Mouse (Mus musculus) testis, adult 2 months (tissue): ENCODE measurements around the gene Agap1. TPM values are rescaled to one million over a fixed set of nuclear protein-coding genes. Genes with fewer than 3 reads are reported as not detected.

Source experiments
- H3K27ac ChIP-seq: fragments of 200-500 bp; 2 replicates; pipeline ENCODE4 v1.5.1; 2012; ENCODE audit warnings: low read depth, low read length; ENCODE audit not compliant: control insufficient read depth, insufficient read depth
- H3K27me3 ChIP-seq: fragments of 200-500 bp; 2 replicates; pipeline ENCODE4 v1.6.1; 2012; ENCODE audit warnings: mild to moderate bottlenecking, low read length, moderate library complexity; ENCODE audit not compliant: control insufficient read depth, insufficient read depth
- H3K36me3 ChIP-seq: fragments of 200-500 bp; 2 replicates; pipeline ENCODE4 v1.6.1; 2012; ENCODE audit warnings: mild to moderate bottlenecking, low read length; ENCODE audit not compliant: control insufficient read depth, insufficient read depth
- H3K4me1 ChIP-seq: fragments of 200-500 bp; 2 replicates; pipeline ENCODE4 v1.6.1; 2012; ENCODE audit warnings: low read length; ENCODE audit not compliant: control insufficient read depth, insufficient read depth
- H3K4me3 ChIP-seq: fragments of 200-500 bp; 2 replicates; pipeline ENCODE4 v1.5.1; 2012; ENCODE audit warnings: low read depth, mild to moderate bottlenecking, low read length, moderate library complexity, mixed read lengths; ENCODE audit not compliant: control insufficient read depth
- CTCF ChIP-seq: fragments of 200-500 bp; IDR thresholded peaks from 2 replicates; pipeline ENCODE4 v1.5.1; 2012; ENCODE audit warnings: low read depth, mild to moderate bottlenecking, inconsistent platforms, low read length, moderate library complexity; ENCODE audit not compliant: control insufficient read depth, insufficient read depth, insufficient replicate concordance
- POLR2A ChIP-seq: fragments of 200-500 bp; IDR thresholded peaks from 2 replicates; pipeline ENCODE4 v1.6.1; 2012; ENCODE audit warnings: low read depth, mild to moderate bottlenecking, inconsistent platforms, low read length, moderate library complexity; ENCODE audit not compliant: control insufficient read depth
- polyA plus RNA-seq: library from polyadenylated mRNA; depleted of rRNA; stranded (reverse); fragments of >200 nt; gene quantifications from 2 replicates; pipeline ENCODE4 v1.2.3, GENCODE M21; 2012

The Agap1 gene
- polyA plus RNA-seq, 1 experiment, result 16.5 TPM

DNA sequence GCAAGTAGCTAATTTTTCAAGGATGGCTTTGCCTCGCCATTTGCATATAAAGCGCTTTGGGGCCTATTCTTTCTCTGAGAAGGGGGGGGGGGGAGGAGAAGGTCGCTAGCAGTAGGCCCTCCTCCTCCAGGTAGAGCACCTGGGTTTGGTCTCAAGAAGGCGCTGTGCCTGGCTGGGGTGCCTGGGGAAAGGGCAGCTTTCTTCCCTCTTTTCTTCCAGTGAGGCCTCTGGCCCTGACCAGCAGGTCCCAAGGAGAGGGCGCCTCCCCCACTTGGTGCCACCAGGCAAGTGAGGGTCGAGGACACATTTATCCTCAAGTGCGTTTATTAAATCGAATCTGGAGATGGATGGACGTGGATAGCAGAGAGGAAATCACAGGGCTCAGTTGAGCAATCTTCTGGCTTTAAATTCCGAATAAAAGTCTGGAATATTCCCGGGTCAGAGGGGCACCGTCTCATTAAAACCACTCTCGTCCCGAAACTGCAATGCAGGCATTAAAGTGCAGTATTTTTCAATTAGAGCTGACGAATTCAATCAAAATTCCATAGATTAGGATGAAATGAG lies 486.4 kb downstream of the Agap1 start:
- Histone ChIP-seq H3K27me3 (no peaks in the 10 kb centered on the region), H3K4me1 (no peaks in the 10 kb centered on the region; the same call in none of the 2 replicates), H3K4me3 (no peak overlapping the region), H3K36me3 (no peaks in the 10 kb centered on the region), H3K27ac (no peak overlapping the region)
- no peak for TF ChIP-seq POLR2A
- TF ChIP-seq CTCF, result no peak

DNA sequence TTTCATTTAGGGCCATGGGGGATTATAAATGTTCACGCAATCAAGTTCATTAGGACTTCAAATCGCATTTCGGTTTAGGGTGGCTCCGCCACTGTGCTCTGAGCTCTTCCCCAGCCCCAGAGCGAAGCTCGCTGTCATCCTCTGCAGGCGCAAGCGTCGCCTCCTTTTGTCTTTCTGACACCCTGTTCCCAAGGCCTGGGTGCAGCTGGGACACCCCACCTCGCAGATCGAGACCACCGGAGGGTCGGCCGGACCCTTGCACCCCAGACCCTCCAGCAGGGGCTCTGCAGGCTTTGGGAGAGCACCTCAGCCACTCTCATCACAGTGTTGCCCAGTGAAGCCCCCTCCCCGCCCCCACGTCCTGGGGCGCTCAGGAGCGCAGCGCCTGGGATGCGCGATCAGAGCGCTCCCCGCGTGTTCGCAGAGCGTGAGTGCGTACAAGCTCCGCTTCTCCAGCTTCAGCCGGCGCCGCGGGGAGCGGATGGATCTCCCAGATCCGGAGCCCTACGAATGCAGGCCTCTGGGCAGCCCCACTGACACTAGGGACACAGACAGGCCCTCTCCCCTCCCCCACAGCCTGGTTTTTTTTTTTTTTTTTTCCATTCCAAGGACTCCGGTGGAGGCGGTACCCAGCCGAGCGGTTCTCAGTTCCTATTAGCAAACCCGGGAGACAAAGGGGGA lies 487.2 kb downstream of the Agap1 start:
- Histone ChIP-seq H3K27ac (no peak overlapping the region), H3K36me3 (no peaks in the 10 kb centered on the region), H3K4me1 (no peaks in the 10 kb centered on the region; the same call in none of the 2 replicates), H3K27me3 (no peaks in the 10 kb centered on the region), H3K4me3 (no peak overlapping the region; the same call in 1 of the 2 replicates)
- no peak for TF ChIP-seq POLR2A
- TF ChIP-seq CTCF, result no peak

DNA sequence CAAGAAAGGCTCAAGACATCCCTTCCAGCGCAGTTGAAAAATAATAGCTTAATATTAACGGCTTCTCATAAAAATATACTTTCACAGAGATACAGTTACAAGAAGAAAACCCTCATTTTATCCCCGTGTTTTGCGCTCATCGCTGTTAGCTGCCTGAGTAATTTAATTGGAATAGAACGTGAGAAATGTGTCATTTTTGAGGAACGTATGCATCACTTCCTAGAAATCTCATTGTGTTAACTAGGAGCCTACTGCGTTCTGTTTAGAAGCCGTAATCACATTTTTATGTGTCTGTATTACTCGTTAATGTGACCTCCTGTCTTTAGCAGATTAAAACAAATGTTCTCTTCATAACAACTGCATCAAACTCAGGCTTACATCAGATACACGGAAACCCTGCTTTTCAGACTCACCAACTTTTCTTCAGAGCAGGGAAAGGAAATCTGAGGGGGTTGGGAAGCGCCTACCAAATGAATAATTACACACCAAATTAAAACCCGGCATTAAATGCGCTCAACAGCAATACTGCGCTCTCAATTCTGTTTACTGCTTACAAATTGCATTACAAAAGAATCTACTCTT lies 487.9 kb downstream of the Agap1 start:
- no peak overlapping the region for H3K27ac ChIP-seq
- no peak overlapping the region for H3K4me3 ChIP-seq
- H3K36me3 ChIP-seq, result no peaks in the 10 kb centered on the region
- no peaks in the 10 kb centered on the region for H3K27me3 ChIP-seq
- no peak for TF ChIP-seq POLR2A
- no peak for TF ChIP-seq CTCF
- no peaks in the 10 kb centered on the region; the same call in none of the 2 replicates for H3K4me1 ChIP-seq

DNA sequence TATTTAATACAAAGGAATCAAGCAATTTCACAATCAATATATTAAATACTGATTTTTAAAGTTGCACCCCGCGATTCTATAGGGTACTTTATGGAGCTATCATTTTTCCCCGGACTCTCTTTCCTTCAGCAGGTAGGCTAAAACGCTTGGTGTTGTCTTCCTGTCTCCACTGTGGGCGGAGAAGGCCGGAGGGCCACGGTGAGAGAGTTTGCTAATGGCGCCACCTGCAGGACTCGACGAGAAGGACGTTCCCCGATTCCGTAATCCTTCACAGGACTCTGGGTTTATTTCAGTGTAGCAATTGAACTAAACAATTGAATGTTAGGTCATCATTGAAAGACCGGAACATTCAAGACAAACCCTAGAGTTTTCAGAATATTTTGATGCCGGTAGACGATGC lies 488.6 kb downstream of the Agap1 start:
- H3K4me1 ChIP-seq, result no peaks in the 10 kb centered on the region; the same call in none of the 2 replicates
- H3K27ac ChIP-seq, result no peak overlapping the region
- no peaks in the 10 kb centered on the region for H3K36me3 ChIP-seq
- no peak overlapping the region for H3K4me3 ChIP-seq
- peak; percentile 88; the same call in 1 of the 2 replicates for TF ChIP-seq CTCF
- no peak for TF ChIP-seq POLR2A
- H3K27me3 ChIP-seq, result no peaks in the 10 kb centered on the region
